Mouse (Mus musculus) lung, postnatal 36 days (tissue): Measurements from ENCODE around the gene Slc29a2.

Source experiments
- DNase-seq: peaks from one replicate; pipeline ENCODE4 v3.0.0; 2022; ENCODE audit warnings: mixed read lengths

Slc29a2 gene

DNA sequence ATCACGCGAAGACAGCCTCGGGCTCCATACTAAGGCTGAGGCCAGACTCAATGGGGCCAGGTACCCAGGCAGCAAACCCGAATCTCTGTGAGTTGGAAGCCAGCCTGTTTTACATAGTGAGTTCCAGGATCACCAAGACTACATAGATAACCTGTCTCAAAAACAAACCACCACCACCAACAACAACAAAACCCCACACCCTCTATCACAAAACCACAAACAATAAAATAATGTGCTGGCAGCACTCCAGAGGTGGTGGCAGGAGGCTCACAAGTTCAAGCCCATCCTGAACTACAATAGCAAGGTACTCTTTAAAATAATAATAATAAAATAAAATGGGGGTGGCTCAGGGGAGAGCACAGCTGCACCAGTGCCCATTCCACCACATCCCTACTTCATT lies 12.9 kb downstream of the Slc29a2 start:
- DNase-seq: no peak

- peak; percentile 83 for DNase-seq
These were observed 14.3 kb downstream of the Slc29a2 start for GRCm38 (mm10) chr19:5037678-5038571.

- DNase-seq: peak; percentile 92
These were observed 15.1 kb downstream of the Slc29a2 start, which contains the start of the genes B4gat1 and AC124502.3 for GRCm38 (mm10) chr19:5038709-5039156. B4gat1 (plus strand) TSS chr19:5038826. AC124502.3 (plus strand) TSS chr19:5038891.

- DNase-seq: no peak
These were observed 15.8 kb downstream of the Slc29a2 start for GRCm38 (mm10) chr19:5039301-5040114.

DNA sequence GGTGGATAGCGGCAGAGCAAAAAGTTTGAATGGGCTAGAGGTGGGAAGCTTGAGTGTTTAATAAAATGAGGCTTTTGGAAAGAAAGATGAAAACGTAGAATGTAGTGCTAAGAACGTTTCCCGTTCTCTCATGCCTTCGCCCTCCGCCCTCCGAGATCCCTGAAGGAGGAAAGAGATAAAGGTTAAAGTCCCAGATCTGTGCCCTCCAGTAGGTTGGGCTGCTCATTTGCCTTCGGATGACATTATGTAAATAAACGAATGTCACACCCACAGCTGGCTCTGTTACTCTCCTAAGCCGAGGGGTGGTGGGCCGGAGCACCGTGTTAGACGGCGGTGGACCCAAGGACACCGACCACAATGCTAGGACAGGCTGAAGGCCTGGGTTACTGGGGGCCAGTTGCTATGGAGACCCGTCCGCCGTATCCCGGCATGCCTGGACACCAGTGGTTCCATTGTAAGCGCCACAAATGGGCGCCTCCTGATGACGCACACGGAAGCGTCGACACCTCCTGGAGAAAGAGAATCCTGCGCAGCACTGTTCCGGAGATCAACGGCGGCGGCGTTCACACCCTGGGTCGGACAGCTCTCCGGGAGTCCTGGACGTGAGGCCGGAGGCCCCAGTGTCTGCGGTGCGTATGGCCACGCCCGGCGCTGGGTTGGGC lies 17.3 kb downstream of the Slc29a2 start, which contains the start of gene Brms1:
Gene Brms1 (plus strand): TSS at position 493 of the 662 bp plus-strand sequence.
- peak; percentile 96 for DNase-seq

- DNase-seq: no peak
These were observed 17.9 kb downstream of the Slc29a2 start for GRCm38 (mm10) chr19:5041588-5041987.

DNA sequence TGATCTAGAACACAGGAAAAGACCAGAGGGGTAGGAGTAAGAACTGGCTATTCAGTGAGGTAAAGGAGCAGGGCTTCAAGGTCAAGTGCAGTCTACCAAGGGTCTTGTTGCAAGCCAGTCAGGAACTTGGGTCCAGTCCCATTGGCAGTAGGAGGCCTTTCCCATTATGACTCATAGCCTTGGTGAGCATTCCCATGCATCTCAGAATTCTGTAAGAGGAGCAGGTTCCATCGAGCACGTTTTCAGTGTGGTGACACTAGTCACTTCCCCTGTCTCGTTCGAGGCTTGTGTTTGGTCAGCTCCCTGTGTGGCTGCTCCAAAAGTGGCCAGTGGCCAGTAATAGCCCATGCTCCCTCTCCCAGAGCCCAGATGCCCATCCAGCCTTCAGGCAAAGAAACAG lies 21.9 kb downstream of the Slc29a2 start:
- no peak for DNase-seq

- DNase-seq: no peak
These were observed 24.7 kb downstream of the Slc29a2 start for GRCm38 (mm10) chr19:5048138-5049056.

DNA sequence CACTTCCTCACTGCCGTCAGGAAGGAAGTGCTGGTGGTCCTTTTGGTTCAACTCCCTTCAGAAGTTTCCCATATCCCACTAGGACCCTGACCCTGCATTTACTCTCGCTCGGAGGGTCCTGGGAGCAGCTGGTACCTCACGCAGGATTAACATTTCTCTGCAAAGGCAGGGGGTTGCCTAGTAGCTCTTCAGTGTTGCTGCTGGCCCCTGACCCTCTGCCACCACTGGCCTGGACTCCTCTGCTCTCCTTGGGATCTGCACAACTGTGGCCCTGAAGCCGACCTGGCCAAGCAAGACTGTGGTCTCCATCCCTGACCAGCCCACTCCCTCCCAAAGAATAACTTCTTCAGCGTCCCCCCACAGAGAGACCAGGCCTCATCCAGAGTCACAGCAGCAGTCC lies 25.7 kb downstream of the Slc29a2 start:
- no peak for DNase-seq

DNA sequence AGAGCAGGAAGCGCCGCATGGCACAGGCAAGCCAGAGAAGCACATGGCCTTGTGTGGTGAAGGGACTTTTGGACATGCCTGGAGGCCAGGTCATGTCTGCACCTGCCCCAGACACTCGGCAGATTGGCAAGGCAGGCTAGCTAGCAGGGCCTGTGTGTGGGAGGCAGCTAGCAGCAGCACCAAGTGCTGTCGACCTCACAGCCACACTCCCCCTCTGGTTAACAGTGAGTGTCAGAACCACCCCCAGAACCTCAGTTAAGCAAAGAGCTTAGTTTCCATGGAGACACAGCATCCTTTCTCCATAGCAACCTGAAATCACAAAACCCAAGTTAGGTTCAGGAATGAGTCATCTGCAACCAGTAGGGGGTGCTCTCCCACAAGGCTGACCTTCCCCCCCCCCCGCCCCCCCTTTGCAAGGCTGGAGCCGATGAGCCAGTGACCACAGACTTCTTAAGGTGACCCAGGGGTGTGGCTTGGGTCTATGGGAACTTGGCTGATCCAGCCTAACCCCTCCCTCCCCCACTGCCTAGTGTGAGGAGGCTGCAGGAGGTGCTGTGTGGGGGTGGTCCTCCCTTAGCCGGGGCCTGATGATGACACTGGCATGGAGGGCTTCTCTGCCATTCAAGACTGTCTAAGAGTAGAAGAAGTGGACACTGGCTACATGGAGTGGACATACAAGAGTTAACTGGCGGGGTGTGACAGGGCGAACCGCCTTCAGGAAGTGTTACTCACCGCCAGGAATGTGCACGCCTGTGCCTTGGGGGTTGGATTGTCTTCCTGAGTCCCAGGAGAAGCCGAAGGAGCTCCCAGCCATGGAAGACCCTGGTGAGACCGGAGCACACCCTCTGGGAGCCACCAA lies 26.6 kb downstream of the Slc29a2 start, which contains the start of gene Rin1:
Gene Rin1 (plus strand): TSS at position 435 of the 859 bp plus-strand sequence.
- DNase-seq: peak; percentile 76

- DNase-seq: no peak
These were observed 27.4 kb downstream of the Slc29a2 start for GRCm38 (mm10) chr19:5051031-5051430.

GRCm38 (mm10) chr19:5051515-5051914 lies 27.9 kb downstream of the Slc29a2 start:
- DNase-seq: no peak

DNA sequence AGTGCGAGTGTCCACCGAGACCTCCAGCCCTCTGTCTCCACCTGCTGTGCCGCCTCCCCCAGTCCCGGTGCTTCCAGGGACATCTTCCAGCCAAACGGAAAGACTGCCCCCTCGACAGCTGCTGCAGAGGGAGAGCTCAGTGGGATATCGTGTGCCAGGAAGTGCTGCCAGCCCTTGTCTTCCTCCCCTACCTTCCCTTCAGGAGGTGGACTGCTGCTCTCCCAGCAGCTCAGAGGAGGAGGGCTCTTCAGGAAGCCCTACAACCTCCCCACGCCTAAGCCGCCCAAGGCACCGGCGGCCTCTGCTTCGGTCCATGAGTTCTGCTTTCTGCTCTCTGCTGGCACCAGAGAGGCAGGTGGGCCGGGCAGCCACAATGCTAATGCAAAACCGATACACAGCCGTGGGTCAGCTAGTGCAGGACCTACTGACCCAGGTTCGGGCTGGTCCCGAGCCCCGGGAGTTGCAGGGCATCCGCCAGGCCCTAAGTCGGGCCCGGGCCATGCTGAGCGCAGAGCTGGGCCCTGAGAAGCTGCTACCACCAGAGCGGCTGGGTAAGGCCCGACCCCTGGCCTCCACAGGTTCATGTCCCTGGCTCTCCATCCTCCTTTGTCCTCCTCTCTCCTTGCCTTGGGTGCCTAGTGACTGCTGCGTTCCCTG lies 28.6 kb downstream of the Slc29a2 start:
- DNase-seq: no peak

DNA sequence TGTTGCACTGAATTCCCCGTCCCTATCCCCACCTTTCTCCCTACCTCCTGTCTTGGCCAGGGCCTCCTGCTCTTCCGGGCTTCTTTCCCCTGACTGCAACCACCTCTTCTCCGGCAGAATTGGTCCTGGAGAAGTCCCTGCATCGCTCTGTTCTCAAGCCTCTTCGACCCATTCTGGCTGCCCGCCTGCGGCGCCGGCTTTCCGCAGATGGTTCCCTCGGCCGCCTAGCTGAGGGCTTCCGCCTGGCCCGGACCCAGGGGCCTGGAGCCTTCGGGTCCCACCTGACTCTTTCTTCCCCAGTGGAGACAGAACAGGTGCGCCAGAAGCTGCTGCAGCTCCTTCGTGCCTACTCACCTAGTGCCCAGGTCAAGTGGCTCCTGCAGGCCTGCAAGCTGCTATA lies 29.2 kb downstream of the Slc29a2 start:
- DNase-seq: no peak

DNA sequence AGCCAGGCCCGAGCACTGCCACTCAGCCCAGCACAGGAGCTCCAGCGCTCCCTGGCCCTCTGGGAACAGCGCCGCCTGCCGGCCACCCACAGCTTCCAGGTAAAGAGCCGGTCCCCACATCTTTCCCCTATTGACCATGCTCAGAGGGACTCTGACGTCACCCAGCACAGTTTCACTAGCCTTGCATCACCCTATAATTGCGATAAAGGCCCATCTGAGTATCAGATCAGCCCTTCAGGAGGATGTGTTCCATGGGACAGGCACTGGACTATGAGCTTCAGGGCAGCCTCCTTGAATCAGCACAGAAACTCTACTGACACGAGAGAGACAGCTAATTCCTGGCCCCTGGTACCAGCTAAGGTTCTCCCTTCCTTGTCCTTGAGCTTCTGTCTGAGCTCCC lies 30.2 kb downstream of the Slc29a2 start:
- peak; percentile 53 for DNase-seq

- peak; percentile 50 for DNase-seq
These were observed 32.6 kb downstream of the Slc29a2 start for GRCm38 (mm10) chr19:5056251-5056650.

DNA sequence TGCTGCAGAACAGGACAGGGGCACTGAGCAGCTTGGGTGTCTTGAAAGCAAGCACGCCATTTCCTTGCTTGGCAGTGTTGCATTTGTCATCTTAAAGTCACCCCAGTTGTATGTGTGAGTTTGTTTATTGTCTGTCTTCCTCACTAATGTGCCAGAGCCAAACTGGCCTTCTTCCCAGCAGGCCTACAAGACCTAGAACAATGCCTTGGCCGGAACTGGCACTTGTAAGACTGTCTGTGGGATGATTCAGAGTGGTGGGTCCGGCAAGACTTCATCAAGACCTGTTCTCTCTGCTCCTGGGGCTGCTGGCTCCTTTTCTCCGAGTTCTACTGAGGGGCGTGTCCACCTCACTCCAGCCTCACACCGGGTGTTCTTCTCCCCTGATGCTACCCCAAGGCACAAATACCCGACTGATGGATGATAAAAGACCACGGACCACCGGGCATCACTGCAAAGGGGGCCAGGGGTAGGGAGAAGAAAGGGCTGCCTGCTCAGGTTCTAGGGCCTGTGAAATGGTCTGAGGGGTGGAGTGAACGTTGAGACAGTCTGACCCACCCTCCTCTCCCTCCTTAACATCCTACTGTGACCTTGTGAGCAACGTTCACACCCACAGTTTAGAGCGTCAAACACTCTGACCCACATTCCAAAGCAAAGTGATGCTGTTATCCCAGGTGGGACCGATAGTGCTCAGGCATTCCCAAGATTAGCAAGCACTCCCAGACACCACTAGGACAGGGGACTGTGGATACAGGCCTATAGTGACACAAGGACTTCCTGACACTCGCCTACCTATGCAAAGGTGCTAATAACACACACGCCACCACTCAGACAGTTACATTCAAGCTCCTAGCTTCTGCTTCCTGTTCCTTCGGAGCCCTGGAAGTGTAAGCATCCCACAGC lies 34.5 kb downstream of the Slc29a2 start:
- DNase-seq: peak; percentile 79

DNA sequence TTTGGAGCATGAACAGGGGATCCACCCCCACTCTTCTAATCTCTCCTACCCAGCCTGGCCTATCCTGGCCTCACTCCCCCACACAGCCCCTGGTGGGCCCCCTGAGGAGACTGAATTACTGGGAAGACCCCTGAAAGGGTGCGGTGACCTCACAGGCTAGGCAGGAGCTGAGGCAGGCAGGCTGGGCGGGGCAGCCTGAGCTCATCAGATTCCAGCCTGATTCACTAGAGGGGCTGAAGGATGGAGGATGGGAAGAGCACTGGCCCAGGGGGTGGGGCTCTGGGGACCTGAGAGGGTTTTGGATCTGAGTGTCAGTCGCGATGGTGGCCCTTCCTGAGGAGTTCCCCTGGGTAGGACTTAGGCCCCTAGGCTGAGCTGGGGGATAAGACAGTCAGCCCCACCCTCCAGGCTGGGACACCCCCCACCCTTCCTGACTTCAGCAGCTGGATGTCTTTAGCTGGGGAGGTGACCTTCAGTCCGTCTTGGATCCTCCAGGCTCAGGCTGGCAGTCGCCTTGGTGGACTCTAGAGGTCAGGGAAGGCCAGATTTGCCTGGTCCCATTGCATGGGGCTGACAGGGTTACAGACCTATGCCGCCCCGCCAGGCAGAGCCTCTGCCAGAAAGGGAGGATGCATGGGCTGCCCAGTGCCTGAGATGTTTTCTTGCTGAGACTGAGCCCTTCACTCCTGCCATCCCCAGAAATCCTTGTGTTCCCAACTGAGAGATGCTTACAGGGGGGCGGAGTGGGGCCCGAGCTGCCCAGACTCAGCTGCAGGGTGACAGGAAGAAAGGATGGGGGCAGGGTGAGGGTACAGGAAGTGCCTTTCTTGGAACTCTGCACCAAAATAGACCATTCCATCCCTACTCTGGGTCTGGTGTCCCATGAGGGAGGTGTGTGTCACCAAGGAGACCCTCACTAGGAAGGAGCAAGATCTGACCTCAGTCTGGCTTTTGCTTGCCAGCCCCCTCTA lies 35.4 kb downstream of the Slc29a2 start:
- peak; percentile 53 for DNase-seq
